Mouse (Mus musculus) kidney, adult 18-20 months (tissue): Measurements from ENCODE around the gene Gm45785.
A peak's percentile ranks its signal among the peaks of the same experiment; 100 is the strongest.
"Not testable (repeated sequence)": the region's sequence is repeated elsewhere in the genome, so short reads cannot be mapped to it uniquely, and the experiment has no call there.

Experiments used
- DNase-seq: peaks from one replicate; pipeline ENCODE4 v3.0.0; 2021

The Gm45785 gene

DNA sequence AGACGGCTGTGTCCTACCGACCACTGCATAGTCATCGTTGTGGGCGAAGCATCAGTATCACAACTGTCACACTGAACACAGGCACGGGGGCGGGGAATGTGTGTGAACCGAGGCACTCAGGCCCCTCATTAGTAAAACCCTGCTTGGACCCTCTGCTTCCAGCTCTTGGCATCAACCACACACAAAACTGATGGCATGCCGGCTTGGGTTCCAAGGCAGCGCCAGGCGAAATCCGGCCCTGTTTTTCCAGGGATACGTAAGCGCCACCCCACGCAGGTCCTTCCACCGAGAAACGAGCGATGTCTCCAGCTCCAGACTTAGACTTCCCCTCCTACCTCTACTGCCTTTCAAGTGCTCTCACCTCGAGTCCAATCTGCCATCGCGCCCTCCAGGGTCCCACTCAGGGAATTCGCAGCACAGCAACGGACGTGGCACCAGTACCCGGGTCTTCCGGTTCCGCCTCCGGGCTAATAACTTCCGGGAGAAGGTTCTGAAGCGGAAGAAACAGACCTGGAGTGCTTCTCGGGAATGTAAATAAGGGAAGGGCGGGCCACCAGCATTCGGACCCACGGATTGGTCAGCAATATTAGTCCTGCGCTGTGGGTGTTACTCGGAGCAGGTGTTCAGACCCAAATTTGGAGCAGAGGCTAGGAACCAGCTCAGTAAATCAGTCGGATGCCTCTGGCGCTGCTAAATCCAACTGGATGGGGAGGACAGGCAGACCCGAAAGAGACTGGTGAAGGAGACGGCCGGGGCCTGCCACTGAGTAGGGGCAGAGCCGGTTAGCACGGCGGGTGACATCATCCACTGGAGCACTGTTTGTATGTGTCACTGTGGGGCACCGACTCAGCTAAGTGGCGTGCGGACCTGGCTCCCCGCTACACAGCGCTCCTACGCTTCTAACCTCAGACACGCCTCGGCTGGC is at the start of gene Gm45785:
Gm45785 (minus strand) TSS at position 472 of the 925 bp plus-strand sequence.
- peak; percentile 88 for DNase-seq

DNA sequence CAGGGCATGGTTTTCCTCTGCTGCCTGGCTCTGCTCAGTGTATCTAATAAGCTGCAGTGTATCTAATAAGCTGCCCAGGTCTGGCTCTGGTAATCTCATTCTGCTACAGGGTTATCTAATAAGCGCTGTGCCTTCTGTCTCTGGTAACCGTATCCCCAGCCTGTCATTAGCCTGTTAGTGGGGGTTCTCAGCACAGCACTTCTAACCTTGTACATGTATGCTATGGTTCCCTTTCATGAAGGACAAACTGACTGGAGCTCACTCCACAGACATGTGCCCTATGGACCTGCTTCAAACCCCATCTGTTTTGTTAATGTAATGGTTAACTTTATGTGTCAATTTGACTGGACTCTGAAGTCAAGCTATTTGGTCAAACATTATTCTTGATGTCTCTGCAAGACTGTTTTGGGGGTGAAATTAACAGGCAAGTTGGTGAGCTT is 49.5 kb upstream of the Gm45785 start:
- DNase-seq = peak; percentile 61

DNA sequence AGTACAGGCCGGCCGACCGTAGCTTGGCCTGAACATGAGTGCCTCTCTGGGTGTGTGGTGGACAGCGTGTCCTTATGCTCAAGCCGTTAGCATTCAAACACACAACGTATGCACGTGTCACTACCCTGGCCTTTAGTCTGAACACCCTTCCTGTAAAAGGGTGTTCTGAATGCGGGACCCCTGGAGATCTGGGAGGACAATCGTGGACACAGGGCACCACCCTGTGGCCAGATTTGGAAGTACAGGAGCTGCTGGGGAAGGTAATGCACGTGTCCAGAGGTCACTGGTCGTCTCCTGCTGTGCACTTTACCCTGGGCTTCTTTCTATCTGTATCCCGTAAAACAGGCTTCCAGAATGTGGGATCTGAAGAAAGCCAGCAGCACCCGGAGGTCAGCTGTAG is 47.1 kb upstream of the Gm45785 start:
- DNase-seq = peak; percentile 90

DNA sequence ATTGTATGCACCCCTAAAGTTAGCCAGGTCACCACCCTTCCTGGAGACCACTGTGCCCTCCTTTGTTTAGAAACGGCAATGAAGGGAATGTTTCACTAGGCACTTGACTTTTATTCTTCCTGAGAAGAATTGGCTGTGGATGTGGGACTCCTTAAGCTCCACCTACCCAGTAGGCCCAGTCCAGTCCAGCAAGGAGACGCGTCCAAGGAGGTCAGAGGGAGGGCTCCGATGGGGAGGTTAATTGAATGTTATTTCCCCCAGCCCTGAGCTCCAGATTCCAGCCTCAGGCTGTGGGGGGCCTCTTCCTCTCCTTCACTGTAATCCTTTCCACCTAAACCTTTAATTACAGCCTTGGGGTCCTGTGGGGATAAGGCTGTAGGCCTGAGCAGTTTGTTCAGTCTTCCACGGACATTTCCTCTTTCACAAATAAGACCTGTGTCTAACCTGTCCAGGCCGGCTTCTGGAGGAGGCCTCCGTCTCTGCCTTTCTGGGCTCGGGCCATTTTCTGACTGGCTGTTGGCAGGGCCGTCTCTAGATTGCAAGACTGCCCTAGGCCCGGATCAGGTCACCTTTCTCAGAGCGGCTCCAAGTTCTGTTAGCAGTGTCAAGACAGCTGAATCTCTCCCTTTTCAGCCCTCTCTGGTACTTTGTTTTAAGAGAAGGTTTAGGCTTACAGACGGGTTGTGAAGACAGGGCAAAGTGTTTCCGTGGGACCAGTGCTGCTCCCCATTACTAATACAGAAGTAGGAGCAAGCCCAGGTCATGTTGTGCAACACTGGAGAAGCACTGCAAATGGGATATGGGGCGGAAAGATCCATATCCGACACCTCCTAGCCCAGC is 46.1 kb upstream of the Gm45785 start:
- peak; percentile 37 for DNase-seq

DNA sequence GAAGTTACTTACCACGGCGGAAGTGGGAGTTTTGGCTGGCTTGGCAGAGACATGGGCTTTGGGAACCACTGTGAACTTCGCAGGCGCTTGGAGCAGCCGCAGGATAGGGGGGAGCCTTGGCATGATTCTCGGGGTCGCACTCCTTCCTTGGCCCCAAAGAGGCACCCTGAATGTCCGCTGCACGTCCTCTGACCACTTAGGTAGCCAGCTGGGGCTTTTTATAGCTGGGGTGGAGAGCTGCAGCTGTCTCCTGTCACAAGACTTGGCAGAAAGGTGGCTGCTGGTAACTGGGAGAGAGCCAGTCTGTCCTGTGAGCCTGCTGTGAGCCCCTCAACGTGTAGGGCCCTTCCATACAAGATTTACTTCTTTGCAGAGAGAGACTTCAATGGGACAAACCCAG is 44.1 kb upstream of the Gm45785 start, which contains the start of gene Cox8b:
Cox8b (minus strand) TSS at position 227 of the 400 bp plus-strand sequence.
- no peak for DNase-seq

DNA sequence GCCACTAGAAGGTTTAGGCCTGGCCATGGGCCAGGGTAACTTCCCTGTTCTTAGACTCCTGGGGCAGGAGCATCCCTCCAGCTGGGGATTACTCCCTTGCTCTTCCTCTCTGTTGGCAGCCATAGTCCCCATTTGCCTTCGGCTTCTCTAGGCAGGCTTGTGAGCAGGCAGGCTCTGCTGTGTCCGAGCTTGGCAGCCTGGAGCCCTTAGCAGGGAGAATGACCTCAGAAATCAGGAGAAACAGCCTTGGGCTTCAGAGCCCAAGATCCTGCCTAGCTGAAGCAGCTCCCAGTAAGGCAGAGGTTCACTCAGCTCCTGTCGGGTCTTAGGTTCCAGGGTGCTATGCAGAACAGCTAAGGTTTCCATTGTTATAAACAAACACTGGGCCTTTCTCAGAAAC is 43.0 kb upstream of the Gm45785 start:
- DNase-seq = no peak

DNA sequence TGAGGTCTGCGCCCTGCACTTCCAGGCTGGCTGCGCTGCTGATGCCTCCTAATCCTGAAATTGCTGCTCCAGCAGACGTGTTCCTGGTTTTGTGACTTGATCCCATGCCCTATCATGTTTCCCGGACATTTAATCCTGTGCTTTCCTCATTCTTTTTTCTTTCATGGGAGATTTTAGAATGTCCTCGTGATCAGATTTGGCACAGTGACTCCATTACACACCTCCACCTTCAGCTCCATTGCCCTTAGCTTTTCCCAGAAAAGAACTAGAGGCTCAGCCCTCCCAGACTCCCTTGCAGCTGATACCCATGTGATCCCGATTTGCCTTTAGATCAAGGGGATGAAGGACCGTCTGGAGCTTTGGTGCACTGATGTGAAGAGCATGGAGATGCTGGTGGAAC is 41.7 kb upstream of the Gm45785 start:
- DNase-seq = no peak

DNA sequence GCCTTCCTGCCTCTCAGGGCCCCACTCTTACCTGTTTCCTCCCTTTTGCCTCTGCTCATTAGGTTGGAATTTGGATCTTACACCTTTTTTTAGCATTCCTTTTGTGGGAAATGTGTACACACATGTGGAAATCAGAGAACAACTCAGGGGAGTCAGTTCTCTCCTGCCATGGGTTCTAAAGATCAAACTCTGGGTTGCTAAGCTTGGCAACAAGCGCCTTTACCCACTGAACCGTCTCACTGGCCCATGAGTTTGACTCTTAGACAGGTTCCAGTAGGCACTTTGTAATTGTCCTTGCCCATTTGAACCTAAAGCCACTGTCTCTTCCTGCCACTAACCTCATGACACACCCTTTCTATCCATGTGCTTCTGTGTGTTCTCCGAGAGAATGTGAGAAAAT is 38.5 kb upstream of the Gm45785 start:
- DNase-seq = no peak

DNA sequence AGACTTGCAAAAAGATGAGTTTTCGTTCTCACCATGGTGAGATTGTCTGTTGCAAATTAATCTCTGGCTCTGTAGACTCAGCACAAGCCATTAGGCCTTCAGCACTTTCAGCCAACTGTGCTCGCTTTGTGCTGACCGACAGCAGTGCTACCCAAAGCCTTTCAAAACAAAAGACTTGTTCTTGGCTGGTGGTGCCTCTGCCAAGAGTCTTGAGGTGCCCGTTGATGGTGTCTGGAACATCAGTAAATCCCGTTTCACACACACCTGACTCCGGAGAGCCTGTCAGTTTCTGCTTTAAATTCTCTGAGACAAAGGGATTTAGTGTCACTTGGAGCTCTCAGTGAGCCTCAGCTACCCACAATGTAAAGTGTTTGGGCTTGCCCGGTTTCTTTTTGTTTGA is 37.9 kb upstream of the Gm45785 start:
- no peak for DNase-seq

DNA sequence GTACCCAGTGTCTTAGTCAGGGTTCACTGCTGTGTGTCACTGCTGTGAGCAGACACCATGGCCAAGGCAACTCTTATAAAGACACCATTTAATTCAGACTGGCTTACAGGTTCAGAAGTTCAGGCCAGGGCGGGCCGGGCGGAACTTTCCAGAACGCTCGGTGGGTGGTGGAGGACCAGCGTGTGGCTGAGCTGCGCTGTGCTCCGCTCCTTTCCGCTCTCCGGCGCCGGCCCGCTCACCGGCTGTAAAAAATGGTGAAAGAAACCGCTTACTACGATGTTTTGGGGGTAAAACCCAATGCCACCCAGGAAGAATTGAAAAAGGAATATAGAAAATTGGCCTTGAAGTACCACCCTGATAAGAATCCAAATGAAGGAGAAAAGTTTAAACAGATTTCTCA is 34.5 kb upstream of the Gm45785 start:
- not testable (repeated sequence) for DNase-seq

DNA sequence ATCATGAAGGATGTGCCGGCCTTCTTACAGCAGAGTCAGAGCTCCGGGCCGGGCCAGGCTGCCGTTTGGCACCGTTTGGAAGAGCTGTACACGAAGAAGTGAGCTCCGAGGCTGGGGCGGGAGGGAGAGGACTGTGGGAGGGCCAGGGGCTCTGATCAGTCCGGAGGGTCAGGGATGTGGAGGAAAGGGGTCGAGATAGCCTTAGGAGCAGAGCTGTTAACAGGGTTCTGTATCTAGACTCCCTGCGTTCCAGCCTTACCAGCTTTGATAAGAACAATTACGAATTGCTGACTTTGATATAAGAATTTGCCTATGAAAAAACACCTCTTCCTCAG is 26.3 kb upstream of the Gm45785 start:
- no peak for DNase-seq

DNA sequence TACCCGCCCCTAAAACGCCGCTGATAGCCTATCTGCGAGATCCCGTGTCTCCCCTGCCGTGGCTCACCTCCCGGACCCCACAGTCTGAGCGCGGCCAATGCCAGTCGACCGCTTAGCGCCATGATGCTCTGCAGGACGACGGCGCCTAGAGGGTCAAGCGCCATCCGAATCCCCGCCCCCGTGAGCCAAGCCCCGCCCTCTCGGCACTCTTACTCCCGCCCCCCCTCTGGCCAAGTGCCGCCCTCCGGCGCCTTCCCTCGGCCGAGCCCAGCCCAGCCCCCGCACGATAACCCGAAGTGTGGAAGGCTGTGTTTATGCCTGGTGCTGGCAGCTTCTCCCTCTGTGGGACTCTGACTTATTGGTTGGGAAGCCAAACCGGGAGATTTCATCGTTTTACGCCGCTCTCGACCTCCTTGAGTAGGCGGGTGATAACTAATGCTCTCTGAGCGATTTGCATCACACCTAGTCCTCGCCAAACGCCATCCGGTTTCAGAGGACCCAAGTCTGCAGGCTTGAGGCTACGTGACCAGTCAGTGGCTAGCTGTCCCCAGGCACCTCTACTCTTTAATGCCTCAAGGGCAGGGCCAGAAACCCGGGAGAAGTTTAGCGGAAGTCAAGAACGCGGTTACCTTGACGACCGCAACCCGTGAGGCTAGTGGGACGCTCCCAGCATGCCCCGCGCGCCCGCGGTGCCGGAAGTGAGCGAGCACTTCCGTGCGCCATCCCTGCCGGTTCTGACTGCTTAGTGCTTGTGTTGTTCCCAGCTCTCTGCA is 25.8 kb upstream of the Gm45785 start, which contains the start of the genes Psmd13 and Sirt3:
Psmd13 (plus strand) TSS at position 273 of the 773 bp plus-strand sequence.
Sirt3 (minus strand) TSS at position 614 of the 773 bp plus-strand sequence.
- peak; percentile 95 for DNase-seq

DNA sequence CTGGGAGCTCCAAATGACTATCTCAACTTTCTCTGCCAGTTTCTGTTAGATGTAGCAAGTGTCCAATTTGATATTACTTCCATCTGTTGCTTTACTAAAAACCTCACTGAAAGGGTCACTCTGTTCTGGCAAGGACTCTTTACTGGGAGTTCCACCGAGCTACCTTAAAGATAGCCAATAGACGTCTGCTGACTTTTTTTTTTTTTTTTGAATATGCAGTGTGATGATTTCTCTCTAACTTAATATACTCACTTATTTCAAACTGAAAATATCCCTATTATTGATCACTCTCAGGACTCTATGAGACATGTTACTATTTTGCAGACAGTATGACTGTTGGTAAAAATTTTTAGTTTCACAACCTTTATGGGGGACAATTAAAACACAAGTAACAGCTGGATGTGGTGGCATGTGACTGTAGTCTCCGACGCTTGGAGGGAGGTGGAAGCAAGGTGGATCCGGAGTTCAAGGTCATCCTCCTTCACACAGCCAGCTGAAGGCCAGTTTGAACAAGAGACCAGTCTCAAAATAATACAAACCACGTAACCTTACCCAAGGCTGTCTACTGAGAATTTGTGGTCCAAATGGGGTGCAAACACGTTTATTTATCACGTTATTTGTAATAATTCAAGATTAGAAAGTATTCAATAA is 24.9 kb upstream of the Gm45785 start:
- DNase-seq = no peak

DNA sequence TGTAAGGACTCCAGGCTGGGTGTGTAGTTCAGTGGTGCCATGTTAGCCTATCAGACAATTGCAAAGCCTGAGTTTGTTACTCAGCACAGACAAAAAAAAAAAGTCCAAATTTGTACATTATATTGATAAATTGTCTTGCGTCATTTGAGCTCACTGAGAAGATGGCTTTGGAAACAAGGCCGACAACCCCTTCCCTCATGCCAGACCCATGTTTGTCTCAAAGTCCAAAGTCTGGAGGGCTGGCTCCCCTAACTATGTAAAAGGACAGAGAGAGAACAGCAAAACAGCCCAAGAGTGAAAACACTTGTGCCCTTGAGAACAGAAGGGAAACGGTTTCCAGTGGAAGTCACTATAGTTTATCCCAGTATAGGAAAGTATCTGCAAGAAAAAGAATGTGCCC is 24.3 kb upstream of the Gm45785 start:
- peak; percentile 54 for DNase-seq

DNA sequence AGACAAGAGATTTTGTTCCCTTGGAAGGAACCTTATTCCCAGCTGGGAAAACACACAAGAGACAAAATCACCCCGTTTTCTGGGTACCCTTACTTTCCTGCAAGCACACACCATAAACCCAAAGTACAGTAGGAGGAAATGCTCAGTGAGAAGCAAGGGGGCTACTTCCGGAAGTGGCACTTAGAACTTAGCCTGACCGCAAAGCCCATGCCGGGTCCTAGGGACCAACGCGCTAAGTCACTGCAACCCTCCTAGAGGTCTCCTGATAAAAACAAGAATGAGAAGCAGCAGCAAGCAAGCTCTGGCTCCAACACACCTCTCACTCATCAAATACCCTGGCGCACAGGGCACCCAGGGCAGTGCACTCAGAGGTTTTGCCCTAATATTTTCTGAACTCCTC is 23.2 kb upstream of the Gm45785 start:
- DNase-seq = no peak

DNA sequence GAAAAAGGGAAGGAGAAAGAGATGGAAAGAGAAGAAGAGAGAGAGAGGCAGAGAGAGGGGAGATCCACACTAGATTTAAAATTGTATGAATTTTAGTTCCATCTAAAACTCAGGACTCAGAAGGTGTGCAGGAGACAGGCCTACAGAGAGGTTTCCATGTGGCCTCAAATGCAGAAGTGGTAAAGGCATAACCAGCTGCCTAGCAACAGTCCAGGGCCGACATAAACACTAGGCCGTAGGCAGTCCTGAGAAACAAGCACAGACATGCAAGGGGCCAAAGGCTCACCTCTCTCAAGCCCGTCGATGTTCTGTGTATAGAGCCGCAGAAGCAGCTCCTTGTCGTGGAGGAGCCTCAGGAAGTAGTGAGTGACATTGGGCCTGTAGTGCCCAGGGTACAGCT is 21.2 kb upstream of the Gm45785 start:
- DNase-seq = no peak

DNA sequence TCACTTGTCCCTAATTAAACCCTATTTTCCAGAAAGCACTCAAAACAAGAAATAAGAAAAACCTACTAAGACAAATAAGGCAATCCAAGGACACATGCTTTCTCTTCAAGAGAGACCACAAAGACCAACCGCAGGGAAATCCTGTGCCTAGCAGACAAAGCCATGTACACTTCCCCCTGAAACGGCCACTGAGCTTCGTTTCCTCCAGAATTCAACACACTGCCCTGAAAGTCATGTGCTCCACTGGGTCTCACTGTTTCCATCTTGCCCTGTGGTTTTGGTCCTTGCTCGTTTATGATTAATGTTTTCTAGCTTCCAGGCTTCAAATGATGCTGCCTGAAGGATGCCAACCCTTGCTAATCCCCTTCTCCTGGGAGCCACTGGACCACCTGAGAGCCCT is 18.1 kb upstream of the Gm45785 start:
- DNase-seq = no peak

DNA sequence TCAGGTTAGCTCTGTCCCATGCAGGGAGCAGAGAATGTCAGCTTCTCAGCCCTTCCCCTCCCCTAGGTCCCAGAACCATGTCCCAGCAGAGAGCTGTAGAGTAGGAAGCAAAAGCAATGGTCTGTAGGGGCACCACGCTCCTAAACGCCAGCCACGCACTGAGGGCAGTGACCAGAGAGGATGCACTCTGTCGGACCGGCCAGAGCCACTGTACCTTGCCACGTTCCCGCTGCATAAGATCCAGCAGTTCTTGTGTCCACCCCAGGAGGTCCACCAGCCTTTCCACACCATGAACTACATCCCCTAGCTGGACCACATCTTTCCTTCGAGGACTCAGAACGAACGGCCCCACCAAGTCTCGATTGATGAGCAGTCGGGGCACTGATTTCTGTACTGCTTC is 8.6 kb upstream of the Gm45785 start:
- no peak for DNase-seq

DNA sequence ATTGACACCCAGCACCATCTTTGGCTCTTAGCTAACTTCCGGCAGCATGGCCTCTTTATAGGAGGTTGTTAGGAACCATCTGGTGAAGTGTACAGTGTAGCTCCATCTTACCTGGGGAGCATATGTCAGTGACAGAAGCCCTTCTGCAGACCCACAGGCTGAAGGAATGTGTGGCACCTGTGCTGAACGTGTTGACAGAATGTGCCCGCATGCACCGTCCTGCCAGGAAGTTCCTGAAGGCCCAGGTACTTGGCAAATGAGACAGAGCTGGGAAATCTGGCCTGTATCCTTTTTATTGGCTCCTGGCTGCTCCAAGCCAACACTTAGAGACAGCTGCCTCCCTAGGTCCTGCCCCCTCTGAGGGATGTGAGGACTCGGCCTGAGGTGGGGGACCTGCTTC is 4.6 kb upstream of the Gm45785 start:
- DNase-seq = no peak

DNA sequence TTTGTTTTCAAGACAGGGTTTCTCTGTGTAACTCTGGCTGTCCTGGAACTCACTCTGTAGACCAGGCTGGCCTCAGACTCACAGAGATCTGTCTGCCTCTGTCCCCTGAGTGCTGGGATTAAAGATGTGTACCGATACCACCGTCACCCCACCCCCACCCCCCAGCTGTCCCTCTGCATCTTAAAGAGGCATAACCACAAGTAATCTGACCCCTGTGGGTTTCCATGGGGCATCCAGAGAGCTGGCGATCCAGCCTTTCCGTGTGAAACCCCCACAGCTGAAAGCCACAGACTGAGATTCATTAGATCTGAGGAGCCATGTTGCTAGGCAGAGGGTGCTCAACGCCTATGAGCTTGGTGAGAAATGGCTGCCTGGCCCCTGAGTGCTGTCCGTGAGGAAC is 3.9 kb upstream of the Gm45785 start:
- no peak for DNase-seq

DNA sequence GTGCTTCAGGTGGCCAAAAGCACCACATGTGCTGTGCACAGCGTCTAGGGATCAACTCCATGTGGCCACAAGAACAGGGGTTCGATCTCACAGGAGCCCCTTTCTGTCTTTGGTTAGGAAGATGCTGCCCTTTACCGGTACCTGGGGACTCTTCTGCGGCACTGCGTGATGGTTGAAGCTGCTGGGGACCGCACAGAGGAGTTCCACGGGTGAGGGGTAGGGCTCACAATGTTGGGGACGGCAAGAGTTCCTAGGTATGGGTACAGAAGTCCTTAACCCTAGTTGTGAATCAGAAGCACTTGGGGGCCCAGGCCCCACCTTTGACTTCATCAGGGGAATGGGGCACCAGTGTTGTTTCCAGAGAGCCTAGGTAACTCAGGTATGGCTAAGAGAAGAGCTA is 2.6 kb upstream of the Gm45785 start:
- no peak for DNase-seq
